Mouse (Mus musculus) lung, postnatal 0 days (tissue): ENCODE results near the gene Pias3.

ENCODE experiments used
- CTCF ChIP-seq: IDR thresholded peaks from 2 replicates; pipeline ENCODE4 v1.5.1; 2016; ENCODE audit warnings: antibody characterized with exemption, mild to moderate bottlenecking
- EP300 ChIP-seq: IDR thresholded peaks from 2 replicates; pipeline ENCODE4 v1.6.1; 2016; ENCODE audit warnings: antibody characterized with exemption, mild to moderate bottlenecking, control low read depth

DNA sequence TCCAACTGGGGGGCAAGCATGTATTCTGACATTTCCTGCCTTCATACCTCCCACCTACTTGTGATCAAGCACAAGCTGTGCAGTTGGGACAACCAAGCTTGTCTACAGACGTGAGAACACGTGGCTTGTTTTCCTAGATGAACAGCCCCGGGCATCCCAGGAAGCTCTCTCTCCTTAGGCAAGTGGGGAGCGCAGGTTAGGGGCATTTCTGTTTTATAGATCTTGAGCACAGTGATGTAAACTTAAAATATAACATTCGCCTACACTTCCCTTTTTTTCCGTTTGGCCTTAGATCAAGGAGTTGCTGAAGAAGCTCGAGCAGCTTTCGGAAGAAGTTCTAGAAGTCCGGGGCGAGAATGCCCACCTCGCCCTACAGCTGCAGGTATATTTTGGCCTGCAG, 7.3 kb upstream of the Pias3 start:
- TF ChIP-seq CTCF: no peak
- no peak for TF ChIP-seq EP300
